Mouse (Mus musculus) spleen, postnatal 36 days (tissue): ENCODE data around the gene Frs2.

ENCODE experiments used
- DNase-seq, 2 experiments: peaks; one replicate each; pipeline ENCODE4 v3.0.0; 2022; ENCODE audit warnings: low spot score in 2 of 2, mixed read lengths in 1 of 2

The Frs2 gene

GRCm38 (mm10) chr10:117106244-117106643 is 42.1 kb downstream of the Frs2 start:
- peak in 1 of 2 experiments; percentile 24 for DNase-seq

GRCm38 (mm10) chr10:117105015-117105414 is 43.3 kb downstream of the Frs2 start:
- no peak for DNase-seq

GRCm38 (mm10) chr10:117103854-117104598 is 44.3 kb downstream of the Frs2 start:
- no peak for DNase-seq

GRCm38 (mm10) chr10:117100175-117100574 is 48.2 kb downstream of the Frs2 start:
- no peak for DNase-seq

- DNase-seq, result no peak
Observed at GRCm38 (mm10) chr10:117097116-117097698, 51.1 kb downstream of the Frs2 start.

- DNase-seq, result no peak
Observed at GRCm38 (mm10) chr10:117096096-117096495, 52.2 kb downstream of the Frs2 start.

- no peak for DNase-seq
Observed at GRCm38 (mm10) chr10:117094504-117095329, 53.6 kb downstream of the Frs2 start.

- no peak for DNase-seq
Observed at GRCm38 (mm10) chr10:117089628-117090027, 58.7 kb downstream of the Frs2 start.

- DNase-seq, result no peak
Observed at GRCm38 (mm10) chr10:117081914-117082359, 66.4 kb downstream of the Frs2 start.

GRCm38 (mm10) chr10:117081326-117081725 is 67.0 kb downstream of the Frs2 start:
- no peak for DNase-seq

- peak; percentile 33 to 40 for DNase-seq
Observed at GRCm38 (mm10) chr10:117078284-117078683, 70.0 kb downstream of the Frs2 start.

GRCm38 (mm10) chr10:117073176-117073575 is 75.2 kb downstream of the Frs2 start:
- DNase-seq, result no peak

GRCm38 (mm10) chr10:117072191-117072888 is 76.0 kb downstream of the Frs2 start:
- no peak for DNase-seq

GRCm38 (mm10) chr10:117069109-117069508 is 79.2 kb downstream of the Frs2 start:
- no peak for DNase-seq

GRCm38 (mm10) chr10:117064076-117064475 is 84.3 kb downstream of the Frs2 start:
- no peak for DNase-seq

GRCm38 (mm10) chr10:117063254-117064021 is 84.9 kb downstream of the Frs2 start, which contains the start of gene Cct2:
Gene Cct2 (minus strand): TSS chr10:117063814.
- peak; percentile 90 to 92 for DNase-seq

- no peak for DNase-seq
Observed at GRCm38 (mm10) chr10:117062894-117063253, 85.5 kb downstream of the Frs2 start.

GRCm38 (mm10) chr10:117055668-117056067 is 92.7 kb downstream of the Frs2 start:
- DNase-seq, result no peak

GRCm38 (mm10) chr10:117049961-117050597 is 98.3 kb downstream of the Frs2 start:
- no peak for DNase-seq

GRCm38 (mm10) chr10:117049253-117049652 is 99.1 kb downstream of the Frs2 start:
- DNase-seq, result no peak
